Mouse (Mus musculus): ENCODE measurements around the gene Gm45062. TPM values are rescaled to one million over a fixed set of nuclear protein-coding genes. Genes with fewer than 3 reads are reported as not detected.

The Gm45062 gene
- polyA plus RNA-seq, 1 experiment: 5.8 TPM

GRCm38 (mm10) chr6:8394044-8394443, 134.8 kb downstream of the Gm45062 start:
- no peak for TF ChIP-seq CTCF (IDR thresholded peaks at IDR 0.05; ENCODE audit: low read depth, low read length)
- Histone ChIP-seq H3K27me3 (ENCODE audit: control insufficient read depth, insufficient read depth, low read length, poor library complexity, severe bottlenecking) (no peaks in the 10 kb centered on the region), H3K27ac (ENCODE audit: insufficient read depth, low read length) (no peak overlapping the region), H3K4me3 (ENCODE audit: low read depth, low read length) (no peak overlapping the region), H3K36me3 (ENCODE audit: control insufficient read depth, insufficient read depth, low read length, poor library complexity, severe bottlenecking) (no peaks in the 10 kb centered on the region), H3K9ac (ENCODE audit: low read depth, poor library complexity, severe bottlenecking) (no peak overlapping the region), H3K4me1 (ENCODE audit: control insufficient read depth, insufficient read depth, low read length) (no peaks in the 10 kb centered on the region), H3K9me3 (replicated peaks; ENCODE audit: control insufficient read depth, insufficient read depth, low read length, poor library complexity, severe bottlenecking) (no peaks in the 10 kb centered on the region)

- Histone ChIP-seq H3K4me3 (ENCODE audit: low read depth, low read length) (no peak overlapping the region), H3K4me1 (ENCODE audit: control insufficient read depth, insufficient read depth, low read length) (no peaks in the 10 kb centered on the region), H3K27me3 (ENCODE audit: control insufficient read depth, insufficient read depth, low read length, poor library complexity, severe bottlenecking) (no peaks in the 10 kb centered on the region), H3K9me3 (replicated peaks; ENCODE audit: control insufficient read depth, insufficient read depth, low read length, poor library complexity, severe bottlenecking) (no peaks in the 10 kb centered on the region), H3K9ac (ENCODE audit: low read depth, poor library complexity, severe bottlenecking) (no peak overlapping the region), H3K36me3 (ENCODE audit: control insufficient read depth, insufficient read depth, low read length, poor library complexity, severe bottlenecking) (no peaks in the 10 kb centered on the region), H3K27ac (ENCODE audit: insufficient read depth, low read length) (no peak overlapping the region)
- no peak for TF ChIP-seq EP300 (IDR thresholded peaks at IDR 0.05; ENCODE audit: insufficient read depth, low read depth, low read length)
- no peak for TF ChIP-seq CTCF (IDR thresholded peaks at IDR 0.05; ENCODE audit: low read depth, low read length)
- no peak for TF ChIP-seq POLR2A (IDR thresholded peaks at IDR 0.05; ENCODE audit: insufficient read depth, low read length)
Measured at GRCm38 (mm10) chr6:8395061-8395460, 135.8 kb downstream of the Gm45062 start.

- Histone ChIP-seq H3K27me3 (ENCODE audit: control insufficient read depth, insufficient read depth, low read length, poor library complexity, severe bottlenecking) (no peaks in the 10 kb centered on the region), H3K36me3 (ENCODE audit: control insufficient read depth, insufficient read depth, low read length, poor library complexity, severe bottlenecking) (no peaks in the 10 kb centered on the region), H3K27ac (ENCODE audit: insufficient read depth, low read length) (no peak overlapping the region), H3K9me3 (replicated peaks; ENCODE audit: control insufficient read depth, insufficient read depth, low read length, poor library complexity, severe bottlenecking) (no peaks in the 10 kb centered on the region), H3K9ac (ENCODE audit: low read depth, poor library complexity, severe bottlenecking) (no peak overlapping the region), H3K4me3 (ENCODE audit: low read depth, low read length) (no peak overlapping the region), H3K4me1 (ENCODE audit: control insufficient read depth, insufficient read depth, low read length) (no peaks in the 10 kb centered on the region)
- TF ChIP-seq EP300 (IDR thresholded peaks at IDR 0.05; ENCODE audit: insufficient read depth, low read depth, low read length): no peak
- TF ChIP-seq POLR2A (IDR thresholded peaks at IDR 0.05; ENCODE audit: insufficient read depth, low read length): no peak
- TF ChIP-seq CTCF (IDR thresholded peaks at IDR 0.05; ENCODE audit: low read depth, low read length): no peak
Measured at GRCm38 (mm10) chr6:8397252-8397651, 138.0 kb downstream of the Gm45062 start.

- Histone ChIP-seq H3K36me3 (ENCODE audit: control insufficient read depth, insufficient read depth, low read length, poor library complexity, severe bottlenecking) (no peaks in the 10 kb centered on the region), H3K4me1 (ENCODE audit: control insufficient read depth, insufficient read depth, low read length) (no peaks in the 10 kb centered on the region), H3K4me3 (ENCODE audit: low read depth, low read length) (no peak overlapping the region), H3K9me3 (replicated peaks; ENCODE audit: control insufficient read depth, insufficient read depth, low read length, poor library complexity, severe bottlenecking) (no peaks in the 10 kb centered on the region), H3K27ac (ENCODE audit: insufficient read depth, low read length) (no peak overlapping the region), H3K27me3 (ENCODE audit: control insufficient read depth, insufficient read depth, low read length, poor library complexity, severe bottlenecking) (no peaks in the 10 kb centered on the region), H3K9ac (ENCODE audit: low read depth, poor library complexity, severe bottlenecking) (no peak overlapping the region)
- TF ChIP-seq CTCF (IDR thresholded peaks at IDR 0.05; ENCODE audit: low read depth, low read length): no peak
- TF ChIP-seq POLR2A (IDR thresholded peaks at IDR 0.05; ENCODE audit: insufficient read depth, low read length): no peak
- no peak for TF ChIP-seq EP300 (IDR thresholded peaks at IDR 0.05; ENCODE audit: insufficient read depth, low read depth, low read length)
Measured at GRCm38 (mm10) chr6:8399710-8400109, 140.5 kb downstream of the Gm45062 start.

- Histone ChIP-seq H3K9ac (ENCODE audit: low read depth, poor library complexity, severe bottlenecking) (no peak overlapping the region), H3K27me3 (ENCODE audit: control insufficient read depth, insufficient read depth, low read length, poor library complexity, severe bottlenecking) (no peaks in the 10 kb centered on the region), H3K4me3 (ENCODE audit: low read depth, low read length) (no peak overlapping the region), H3K9me3 (replicated peaks; ENCODE audit: control insufficient read depth, insufficient read depth, low read length, poor library complexity, severe bottlenecking) (no peaks in the 10 kb centered on the region), H3K36me3 (ENCODE audit: control insufficient read depth, insufficient read depth, low read length, poor library complexity, severe bottlenecking) (no peaks in the 10 kb centered on the region), H3K4me1 (ENCODE audit: control insufficient read depth, insufficient read depth, low read length) (no peaks in the 10 kb centered on the region), H3K27ac (ENCODE audit: insufficient read depth, low read length) (no peak overlapping the region)
- TF ChIP-seq CTCF (IDR thresholded peaks at IDR 0.05; ENCODE audit: low read depth, low read length): no peak
- no peak for TF ChIP-seq POLR2A (IDR thresholded peaks at IDR 0.05; ENCODE audit: insufficient read depth, low read length)
- no peak for TF ChIP-seq EP300 (IDR thresholded peaks at IDR 0.05; ENCODE audit: insufficient read depth, low read depth, low read length)
Measured at GRCm38 (mm10) chr6:8403127-8403526, 143.9 kb downstream of the Gm45062 start.

GRCm38 (mm10) chr6:8405844-8406243, 146.6 kb downstream of the Gm45062 start:
- H3K4me1 ChIP-seq (ENCODE audit: control insufficient read depth, insufficient read depth, low read length): no peaks in the 10 kb centered on the region
- no peaks in the 10 kb centered on the region for H3K9me3 ChIP-seq (replicated peaks; ENCODE audit: control insufficient read depth, insufficient read depth, low read length, poor library complexity, severe bottlenecking)
- no peak overlapping the region for H3K9ac ChIP-seq (ENCODE audit: low read depth, poor library complexity, severe bottlenecking)
- H3K4me3 ChIP-seq (ENCODE audit: low read depth, low read length): no peak overlapping the region
- H3K27ac ChIP-seq (ENCODE audit: insufficient read depth, low read length): no peak overlapping the region
- no peaks in the 10 kb centered on the region for H3K27me3 ChIP-seq (ENCODE audit: control insufficient read depth, insufficient read depth, low read length, poor library complexity, severe bottlenecking)
- no peak for TF ChIP-seq EP300 (IDR thresholded peaks at IDR 0.05; ENCODE audit: insufficient read depth, low read depth, low read length)
- H3K36me3 ChIP-seq (ENCODE audit: control insufficient read depth, insufficient read depth, low read length, poor library complexity, severe bottlenecking): no peaks in the 10 kb centered on the region

All from ES-Bruce4 (cell line).